Mouse (Mus musculus) layer of hippocampus, postnatal 10 days (tissue): Measurements from ENCODE around the gene Lama4. TPM values are rescaled to one million over a fixed set of nuclear protein-coding genes. Genes with fewer than 3 reads are reported as not detected.

Source experiments
- DNase-seq, 2 experiments: peaks; one replicate each; pipeline ENCODE4 v3.0.0; 2021; ENCODE audit warnings: low spot score in 2 of 2
- total RNA-seq, 2 experiments: library from RNA; stranded (reverse); gene quantifications; 2 replicates each; pipeline ENCODE4 v1.2.3; 2021

Lama4 gene
- total RNA-seq, 2 experiments from 2014 or later = 19.3 to 26.1 TPM

DNA sequence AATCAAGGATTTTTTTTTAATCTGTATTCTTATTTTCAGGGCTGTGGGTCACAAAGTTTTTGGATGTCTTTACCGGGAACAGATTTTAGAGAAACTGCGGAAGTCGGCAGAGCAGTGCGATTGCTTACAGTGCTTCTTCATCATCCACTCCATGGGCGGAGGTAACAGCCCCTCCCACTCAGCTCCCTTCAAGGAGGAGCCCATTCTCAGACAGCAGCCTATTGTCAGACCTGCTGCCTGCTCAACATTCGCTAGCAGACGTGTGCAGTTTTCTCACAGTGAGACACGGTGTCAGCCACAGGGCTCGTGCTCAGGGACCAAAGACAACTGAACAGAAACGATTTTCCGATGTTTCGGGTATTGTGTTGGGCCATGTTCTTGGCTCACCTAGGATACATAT lies 176.9 kb downstream of the Lama4 start:
- DNase-seq = no peak

DNA sequence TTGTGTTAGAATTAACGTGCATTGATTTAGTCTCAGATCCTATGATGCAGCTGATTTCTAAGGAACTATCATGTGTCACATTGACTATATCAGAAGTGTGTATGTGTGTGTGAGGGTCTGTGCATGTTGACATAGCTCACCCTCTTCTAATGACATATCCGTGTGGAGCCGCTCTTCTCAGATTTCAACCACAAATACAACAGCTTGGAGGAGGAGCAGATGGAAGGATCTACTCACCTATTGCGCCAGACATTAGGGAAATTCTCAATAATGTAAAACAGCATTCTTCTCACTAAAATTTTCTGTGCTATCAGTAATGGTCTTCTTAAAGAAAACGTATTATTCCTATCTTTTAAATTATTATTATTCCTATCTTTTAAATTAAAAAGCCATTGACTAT lies 191.4 kb downstream of the Lama4 start:
- no peak for DNase-seq

DNA sequence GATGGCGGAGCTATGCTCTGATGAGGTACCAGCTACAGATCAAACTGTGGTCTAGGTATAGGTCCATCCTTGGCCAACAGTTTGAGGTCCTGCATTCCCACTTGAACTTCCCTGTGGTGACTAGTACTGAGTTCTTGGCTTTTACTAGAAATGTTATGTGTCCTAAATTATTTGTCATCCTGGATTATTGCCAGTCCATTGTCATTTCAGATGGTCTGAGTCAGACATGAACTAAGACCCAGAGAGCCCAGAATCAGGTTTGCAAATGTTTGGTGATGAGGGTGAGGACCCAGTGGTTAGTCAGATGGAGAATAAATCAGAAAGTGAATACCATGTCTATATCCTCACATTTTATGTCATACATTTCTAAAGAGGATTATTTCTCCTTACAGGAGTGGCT lies 192.0 kb downstream of the Lama4 start:
- no peak for DNase-seq

GRCm38 (mm10) chr10:39158306-39158705 lies 193.0 kb downstream of the Lama4 start:
- DNase-seq = no peak

Other genes with a start within 250 kb of the Lama4 start
- gene Rfpl4b, start 143.7 kb upstream of the Lama4 start, total RNA-seq = not detected
- gene Fam229b, start 168.4 kb downstream of the Lama4 start, total RNA-seq = 10 to 100 TPM; 13.1 to 14.5 TPM
- gene Tube1, start 168.5 kb downstream of the Lama4 start, total RNA-seq = 1 to 10 TPM; 4.1 to 4.6 TPM
- under 1 TPM; 0.62 to 0.91 TPM for gene Ccn6, start 198.3 kb downstream of the Lama4 start, total RNA-seq